Mouse (Mus musculus): ENCODE measurements around the gene Wapl. TPM values are rescaled to one million over a fixed set of nuclear protein-coding genes. Genes with fewer than 3 reads are reported as not detected.

Wapl gene
- 205 and 231 TPM in 2 replicates for polyA plus RNA-seq (2011; ENCODE audit: insufficient read depth, insufficient read length, low read depth, missing spikeins)

- H3K27me3 ChIP-seq (ENCODE audit: control insufficient read depth, insufficient read depth, low read length, poor library complexity, severe bottlenecking): no peaks in the 10 kb centered on the region
- TF ChIP-seq EP300 (IDR thresholded peaks at IDR 0.05; ENCODE audit: insufficient read depth, low read depth, low read length) (no peak), POLR2A (IDR thresholded peaks at IDR 0.05; ENCODE audit: insufficient read depth, low read length) (no peak), CTCF (IDR thresholded peaks at IDR 0.05; ENCODE audit: low read depth, low read length) (no peak)
- peak within 1 kb of the TSS; percentile 98 for H3K4me3 ChIP-seq (ENCODE audit: low read depth, low read length)
- peaks cover 2% of the 10 kb centered on the region for H3K4me1 ChIP-seq (ENCODE audit: control insufficient read depth, insufficient read depth, low read length)
- peak within 1 kb of the TSS; percentile 20 for H3K27ac ChIP-seq (ENCODE audit: insufficient read depth, low read length)
- H3K9me3 ChIP-seq (replicated peaks; ENCODE audit: control insufficient read depth, insufficient read depth, low read length, poor library complexity, severe bottlenecking): no peaks in the 10 kb centered on the region
- H3K36me3 ChIP-seq (ENCODE audit: control insufficient read depth, insufficient read depth, low read length, poor library complexity, severe bottlenecking): peaks cover 14% of the 10 kb centered on the region
- peak within 1 kb of the TSS; percentile 99 for H3K9ac ChIP-seq (ENCODE audit: low read depth, poor library complexity, severe bottlenecking)
Observed at GRCm38 (mm10) chr14:34673395-34674228, at the start of gene Wapl. TSS of gene Wapl (plus strand) at chr14:34673928.

- Histone ChIP-seq H3K4me1 (ENCODE audit: control insufficient read depth, insufficient read depth, low read length) (no peaks in the 10 kb centered on the region), H3K27me3 (ENCODE audit: control insufficient read depth, insufficient read depth, low read length, poor library complexity, severe bottlenecking) (no peaks in the 10 kb centered on the region), H3K9ac (ENCODE audit: low read depth, poor library complexity, severe bottlenecking) (no peak overlapping the region), H3K27ac (ENCODE audit: insufficient read depth, low read length) (no peak overlapping the region), H3K9me3 (replicated peaks; ENCODE audit: control insufficient read depth, insufficient read depth, low read length, poor library complexity, severe bottlenecking) (no peaks in the 10 kb centered on the region), H3K36me3 (ENCODE audit: control insufficient read depth, insufficient read depth, low read length, poor library complexity, severe bottlenecking) (no peaks in the 10 kb centered on the region), H3K4me3 (ENCODE audit: low read depth, low read length) (no peak overlapping the region)
- TF ChIP-seq CTCF (IDR thresholded peaks at IDR 0.05; ENCODE audit: low read depth, low read length): no peak
- no peak for TF ChIP-seq POLR2A (IDR thresholded peaks at IDR 0.05; ENCODE audit: insufficient read depth, low read length)
- TF ChIP-seq EP300 (IDR thresholded peaks at IDR 0.05; ENCODE audit: insufficient read depth, low read depth, low read length): no peak
Observed at GRCm38 (mm10) chr14:34626824-34627223, 46.9 kb upstream of the Wapl start.

- H3K36me3 ChIP-seq (ENCODE audit: control insufficient read depth, insufficient read depth, low read length, poor library complexity, severe bottlenecking): no peaks in the 10 kb centered on the region
- H3K4me3 ChIP-seq (ENCODE audit: low read depth, low read length): no peak overlapping the region
- H3K27me3 ChIP-seq (ENCODE audit: control insufficient read depth, insufficient read depth, low read length, poor library complexity, severe bottlenecking): no peaks in the 10 kb centered on the region
- peaks cover 3% of the 10 kb centered on the region for H3K4me1 ChIP-seq (ENCODE audit: control insufficient read depth, insufficient read depth, low read length)
- no peak overlapping the region for H3K9ac ChIP-seq (ENCODE audit: low read depth, poor library complexity, severe bottlenecking)
- TF ChIP-seq EP300 (IDR thresholded peaks at IDR 0.05; ENCODE audit: insufficient read depth, low read depth, low read length) (no peak), POLR2A (IDR thresholded peaks at IDR 0.05; ENCODE audit: insufficient read depth, low read length) (no peak), CTCF (IDR thresholded peaks at IDR 0.05; ENCODE audit: low read depth, low read length) (no peak)
- H3K27ac ChIP-seq (ENCODE audit: insufficient read depth, low read length): no peak overlapping the region
- no peaks in the 10 kb centered on the region for H3K9me3 ChIP-seq (replicated peaks; ENCODE audit: control insufficient read depth, insufficient read depth, low read length, poor library complexity, severe bottlenecking)
Observed at GRCm38 (mm10) chr14:34632722-34633448, 40.8 kb upstream of the Wapl start.

GRCm38 (mm10) chr14:34635192-34635591 lies 38.5 kb upstream of the Wapl start:
- H3K9ac ChIP-seq (ENCODE audit: low read depth, poor library complexity, severe bottlenecking): no peak overlapping the region
- no peak overlapping the region for H3K27ac ChIP-seq (ENCODE audit: insufficient read depth, low read length)
- H3K36me3 ChIP-seq (ENCODE audit: control insufficient read depth, insufficient read depth, low read length, poor library complexity, severe bottlenecking): no peaks in the 10 kb centered on the region
- no peaks in the 10 kb centered on the region for H3K27me3 ChIP-seq (ENCODE audit: control insufficient read depth, insufficient read depth, low read length, poor library complexity, severe bottlenecking)
- no peaks in the 10 kb centered on the region for H3K9me3 ChIP-seq (replicated peaks; ENCODE audit: control insufficient read depth, insufficient read depth, low read length, poor library complexity, severe bottlenecking)
- TF ChIP-seq CTCF (IDR thresholded peaks at IDR 0.05; ENCODE audit: low read depth, low read length) (no peak), POLR2A (IDR thresholded peaks at IDR 0.05; ENCODE audit: insufficient read depth, low read length) (no peak), EP300 (IDR thresholded peaks at IDR 0.05; ENCODE audit: insufficient read depth, low read depth, low read length) (no peak)
- H3K4me1 ChIP-seq (ENCODE audit: control insufficient read depth, insufficient read depth, low read length): peaks cover 3% of the 10 kb centered on the region
- no peak overlapping the region for H3K4me3 ChIP-seq (ENCODE audit: low read depth, low read length)

GRCm38 (mm10) chr14:34635721-34636120 lies 38.0 kb upstream of the Wapl start:
- Histone ChIP-seq H3K27ac (ENCODE audit: insufficient read depth, low read length) (no peak overlapping the region), H3K36me3 (ENCODE audit: control insufficient read depth, insufficient read depth, low read length, poor library complexity, severe bottlenecking) (no peaks in the 10 kb centered on the region), H3K27me3 (ENCODE audit: control insufficient read depth, insufficient read depth, low read length, poor library complexity, severe bottlenecking) (no peaks in the 10 kb centered on the region), H3K4me3 (ENCODE audit: low read depth, low read length) (no peak overlapping the region), H3K9me3 (replicated peaks; ENCODE audit: control insufficient read depth, insufficient read depth, low read length, poor library complexity, severe bottlenecking) (no peaks in the 10 kb centered on the region), H3K4me1 (ENCODE audit: control insufficient read depth, insufficient read depth, low read length) (peaks cover 3% of the 10 kb centered on the region), H3K9ac (ENCODE audit: low read depth, poor library complexity, severe bottlenecking) (no peak overlapping the region)
- TF ChIP-seq EP300 (IDR thresholded peaks at IDR 0.05; ENCODE audit: insufficient read depth, low read depth, low read length): no peak

GRCm38 (mm10) chr14:34644140-34644539 lies 29.6 kb upstream of the Wapl start:
- no peaks in the 10 kb centered on the region for H3K36me3 ChIP-seq (ENCODE audit: control insufficient read depth, insufficient read depth, low read length, poor library complexity, severe bottlenecking)
- no peak overlapping the region for H3K27ac ChIP-seq (ENCODE audit: insufficient read depth, low read length)
- TF ChIP-seq EP300 (IDR thresholded peaks at IDR 0.05; ENCODE audit: insufficient read depth, low read depth, low read length): no peak
- TF ChIP-seq POLR2A (IDR thresholded peaks at IDR 0.05; ENCODE audit: insufficient read depth, low read length): no peak
- no peak for TF ChIP-seq CTCF (IDR thresholded peaks at IDR 0.05; ENCODE audit: low read depth, low read length)
- no peak overlapping the region for H3K4me3 ChIP-seq (ENCODE audit: low read depth, low read length)
- no peaks in the 10 kb centered on the region for H3K9me3 ChIP-seq (replicated peaks; ENCODE audit: control insufficient read depth, insufficient read depth, low read length, poor library complexity, severe bottlenecking)
- no peaks in the 10 kb centered on the region for H3K27me3 ChIP-seq (ENCODE audit: control insufficient read depth, insufficient read depth, low read length, poor library complexity, severe bottlenecking)
- H3K4me1 ChIP-seq (ENCODE audit: control insufficient read depth, insufficient read depth, low read length): peaks cover 4% of the 10 kb centered on the region
- no peak overlapping the region for H3K9ac ChIP-seq (ENCODE audit: low read depth, poor library complexity, severe bottlenecking)
